Mouse (Mus musculus): ENCODE data around the gene Aff1. TPM values are rescaled to one million over a fixed set of nuclear protein-coding genes. Genes with fewer than 3 reads are reported as not detected.

Aff1 gene
- total RNA-seq, 2 experiments from 2014 or later = 41.7 to 55.7 TPM

DNA sequence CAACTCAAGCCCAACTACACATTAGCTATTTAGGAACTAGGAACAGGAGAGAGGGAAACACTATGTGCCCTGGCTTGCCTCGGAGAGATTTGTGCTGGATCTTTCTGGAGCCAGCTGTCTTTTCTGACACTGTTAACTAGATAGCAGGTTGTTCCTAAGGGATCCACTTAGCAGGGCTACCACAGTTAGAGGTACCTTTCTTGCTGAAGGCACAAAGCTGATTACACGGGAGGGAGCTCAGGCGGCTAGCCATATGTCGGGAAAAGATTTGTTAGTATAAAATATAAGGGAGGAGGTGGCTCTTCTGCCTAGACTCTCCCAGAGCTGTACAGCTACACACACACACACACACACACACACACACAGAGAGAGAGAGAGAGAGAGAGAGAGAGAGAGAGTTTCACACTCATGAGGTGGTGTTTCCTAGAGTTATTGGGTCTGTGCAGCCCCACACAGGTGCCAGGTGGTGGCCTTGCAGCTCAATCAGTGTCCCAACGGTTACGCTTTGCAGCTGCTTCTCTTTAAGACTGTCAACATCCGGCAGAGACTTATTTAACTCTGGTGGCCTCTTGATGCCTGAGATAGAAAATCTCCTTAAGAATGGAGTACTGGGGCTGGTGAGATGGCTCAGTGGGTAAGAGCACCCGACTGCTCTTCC, 34.2 kb downstream of the Aff1 start:
- DNase-seq = no peak

DNA sequence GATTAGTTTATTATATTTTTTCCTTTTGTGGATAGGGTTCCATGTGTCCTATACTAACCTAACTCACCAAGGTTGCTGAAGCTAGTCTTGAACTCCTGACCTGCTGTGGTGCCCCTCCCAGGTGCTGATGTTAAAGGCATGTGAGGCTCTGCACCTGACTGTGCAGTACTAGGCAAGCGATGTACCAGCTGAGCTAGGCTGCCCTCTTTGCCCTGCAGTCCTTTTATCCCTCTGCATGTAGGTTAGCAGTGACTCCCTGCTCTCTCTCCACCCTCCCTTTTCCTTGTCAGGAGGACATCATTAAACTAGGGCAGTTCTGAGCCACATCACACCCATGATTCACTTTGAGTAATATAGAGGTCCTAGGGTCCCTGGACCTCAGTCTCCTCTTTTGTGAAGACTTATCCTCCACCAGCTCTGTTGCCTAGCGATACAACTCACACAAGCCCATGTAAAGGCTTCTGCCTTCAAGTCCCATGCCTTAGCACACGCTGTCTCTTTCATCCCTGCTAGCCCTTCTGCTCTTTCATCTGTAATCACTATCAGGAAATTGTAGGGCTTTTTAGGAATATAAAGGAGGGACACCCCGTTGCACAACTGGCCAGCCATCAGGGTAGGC, 35.7 kb downstream of the Aff1 start:
- no peak for DNase-seq

DNA sequence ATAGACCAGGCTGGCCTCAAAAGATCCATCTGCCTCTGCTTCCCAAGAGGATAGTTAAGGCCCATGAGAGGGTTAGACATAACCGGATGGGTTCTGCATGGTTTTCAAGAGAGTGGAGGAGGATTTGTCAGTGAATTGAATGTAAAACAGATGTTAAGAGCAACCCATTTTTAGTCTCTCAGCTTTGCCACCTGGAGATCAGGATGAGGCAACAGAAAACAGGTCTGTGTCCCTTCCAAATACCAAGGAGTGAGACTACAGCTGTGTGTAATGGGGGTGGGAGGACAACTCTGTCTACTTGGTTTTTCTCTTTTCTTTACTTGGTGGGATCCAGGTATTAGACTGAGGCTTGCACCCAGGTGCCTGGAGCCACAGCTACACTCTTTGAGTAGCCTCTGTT, 37.1 kb downstream of the Aff1 start:
- DNase-seq = no peak

DNA sequence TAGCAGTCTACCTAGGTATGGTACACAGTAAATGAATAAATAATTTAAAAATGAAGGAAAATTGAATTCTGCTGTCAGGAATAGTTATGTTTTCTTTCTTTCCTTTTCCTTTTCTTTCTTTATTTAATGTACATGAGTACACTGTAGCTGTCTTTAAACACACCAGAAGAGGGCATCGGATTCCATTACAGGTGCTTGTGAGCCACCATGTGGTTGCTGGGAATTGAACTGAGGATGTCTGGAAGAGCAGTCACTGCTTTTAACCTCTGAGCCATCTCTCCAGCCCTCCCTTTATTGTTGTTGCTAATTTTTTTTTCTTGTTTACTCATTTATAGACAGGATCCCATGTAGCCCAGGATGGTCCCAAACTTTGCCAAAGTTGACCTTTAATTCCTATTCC, 38.0 kb downstream of the Aff1 start:
- no peak for DNase-seq

DNA sequence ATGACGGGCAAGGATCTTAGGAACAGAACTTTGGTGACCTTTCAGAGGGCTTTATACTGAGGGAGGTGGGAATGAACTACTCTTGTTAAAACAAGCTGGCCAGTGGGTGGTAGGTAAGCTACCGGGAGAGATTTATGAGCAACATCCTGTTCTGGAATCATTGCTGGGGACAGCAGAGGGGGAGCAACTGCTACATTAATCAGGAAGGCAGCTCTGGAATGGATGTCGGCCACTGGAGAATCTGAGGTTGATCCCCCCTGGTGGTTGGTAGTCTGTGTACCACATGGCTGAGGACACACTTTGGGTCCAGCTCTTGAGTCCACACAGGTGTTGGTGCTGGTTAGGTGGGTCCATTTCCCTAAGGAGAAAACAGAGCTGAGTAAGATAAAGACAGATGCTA, 38.6 kb downstream of the Aff1 start:
- no peak for DNase-seq

DNA sequence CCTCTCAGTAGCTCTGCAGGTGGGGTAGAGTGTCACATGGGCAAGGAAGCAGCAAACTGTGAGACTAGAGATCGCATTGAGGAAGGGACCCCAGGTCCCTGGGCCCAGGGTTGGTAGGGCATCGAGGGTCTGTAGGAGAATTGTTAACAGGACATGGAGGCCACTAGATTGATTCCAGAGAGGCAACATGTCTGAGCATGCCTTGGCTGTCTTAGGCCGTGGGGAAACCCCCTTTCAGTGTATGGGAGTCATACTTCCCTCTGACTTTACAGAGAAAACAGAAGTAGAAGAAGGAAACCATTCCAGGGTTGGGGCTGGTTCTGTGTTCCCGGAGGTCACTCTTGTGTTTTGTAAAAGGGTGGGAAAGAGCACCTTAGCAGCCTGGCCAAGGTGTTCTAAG, 40.4 kb downstream of the Aff1 start:
- no peak for DNase-seq

DNA sequence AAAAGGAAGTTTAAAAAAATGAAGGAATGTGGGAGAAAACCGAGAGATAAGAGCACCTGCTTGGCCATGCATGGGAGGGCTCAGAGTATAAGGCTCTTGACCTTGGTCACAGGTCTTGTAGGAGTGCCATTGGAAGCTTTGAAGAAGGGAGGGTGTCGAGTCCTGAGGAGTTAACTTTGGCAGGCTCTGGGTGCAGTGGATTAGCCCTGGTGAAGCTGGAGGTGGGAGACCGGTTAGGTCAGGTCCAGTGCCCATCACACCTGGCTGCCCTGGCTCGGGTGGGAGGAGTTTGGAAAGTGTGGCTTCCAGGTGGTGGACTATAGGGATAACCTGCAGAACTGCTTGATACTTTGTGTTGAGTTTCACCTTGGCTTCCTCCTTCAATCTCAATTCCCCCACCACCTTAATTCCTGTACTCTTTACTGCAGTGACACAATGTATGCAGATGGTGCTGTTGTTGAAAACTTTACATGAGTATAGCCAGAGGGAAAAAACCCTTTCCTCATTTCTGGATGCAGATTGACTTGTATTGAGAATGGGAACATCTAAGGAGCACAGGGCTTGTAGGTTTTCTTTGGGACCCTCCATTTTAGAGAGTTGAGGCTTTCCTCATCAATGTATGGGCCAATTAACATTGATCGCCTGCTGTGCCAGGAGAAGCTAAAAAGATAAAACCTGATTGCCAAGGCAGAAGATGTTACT, 43.4 kb downstream of the Aff1 start:
- DNase-seq = no peak

DNA sequence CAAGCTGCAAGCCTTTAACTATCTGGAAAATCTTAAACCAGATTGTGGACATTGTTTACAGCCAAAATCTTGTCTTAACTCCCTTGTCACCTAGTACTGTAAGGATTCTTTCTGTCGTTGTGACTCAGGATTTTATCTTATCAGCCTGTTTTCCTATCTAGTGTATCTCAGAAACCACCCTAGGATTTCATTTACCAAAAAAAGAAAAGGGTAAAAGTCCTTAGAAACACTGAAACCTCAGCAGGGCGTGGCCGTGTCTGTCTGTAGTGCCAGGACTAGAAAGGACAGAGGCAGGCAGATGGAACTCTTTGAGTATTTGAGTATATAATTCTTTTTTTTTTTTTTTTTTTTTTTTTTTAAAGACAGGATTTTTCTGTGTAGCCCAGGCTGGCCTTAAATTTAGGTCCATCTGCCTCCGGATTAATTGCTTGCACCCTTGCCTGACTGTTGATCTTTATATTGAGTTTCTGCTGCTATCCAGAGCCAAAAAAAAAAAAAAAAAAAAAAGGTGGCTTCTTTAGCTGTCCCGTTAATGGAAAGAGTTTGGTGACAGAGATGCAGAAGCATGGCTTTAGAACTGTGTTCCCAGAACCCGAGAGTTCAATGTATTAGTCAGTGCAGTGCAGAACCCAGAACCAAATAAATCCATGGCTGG, 44.5 kb downstream of the Aff1 start:
- no peak for DNase-seq

DNA sequence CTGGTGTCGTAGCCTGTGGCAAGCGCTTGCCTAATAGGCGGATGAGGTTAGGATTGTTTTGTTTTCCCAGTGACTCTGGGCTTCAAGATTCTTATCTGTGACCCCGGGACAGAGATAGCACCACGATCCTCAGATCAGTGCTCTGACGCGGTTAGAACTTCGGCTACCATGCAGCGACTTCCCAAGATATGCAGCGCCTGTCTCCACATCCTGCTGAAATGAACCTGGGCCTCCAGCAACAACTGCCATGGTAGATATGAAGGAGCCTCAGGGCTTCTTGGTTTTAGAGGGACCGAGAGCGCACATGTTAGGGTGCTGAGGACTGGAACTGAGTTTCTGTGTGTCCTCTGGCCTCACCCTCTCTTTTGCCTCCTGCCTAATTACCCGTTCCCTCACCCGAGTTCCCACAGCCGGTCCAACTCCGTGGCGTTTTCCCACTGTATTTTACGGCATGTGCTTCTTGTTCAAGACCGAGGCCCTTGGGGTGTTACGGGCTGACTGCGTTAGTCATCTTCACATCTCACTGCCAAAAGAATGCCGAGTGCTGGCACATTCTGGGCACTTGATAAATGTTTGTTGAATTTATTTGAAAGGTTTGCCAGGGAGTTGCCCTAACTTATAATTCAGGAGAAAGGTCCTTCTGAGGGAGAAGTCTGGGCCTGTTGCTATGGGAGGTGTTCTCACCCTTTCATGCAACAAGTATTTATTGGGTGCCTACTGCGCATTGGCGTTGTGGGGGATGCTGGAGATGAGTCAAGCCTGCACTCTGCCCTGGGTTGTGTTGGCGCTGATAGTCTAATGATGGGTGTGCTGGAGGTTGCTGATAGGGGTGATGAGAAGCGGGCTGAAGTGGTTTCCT, 45.3 kb downstream of the Aff1 start:
- DNase-seq = no peak

DNA sequence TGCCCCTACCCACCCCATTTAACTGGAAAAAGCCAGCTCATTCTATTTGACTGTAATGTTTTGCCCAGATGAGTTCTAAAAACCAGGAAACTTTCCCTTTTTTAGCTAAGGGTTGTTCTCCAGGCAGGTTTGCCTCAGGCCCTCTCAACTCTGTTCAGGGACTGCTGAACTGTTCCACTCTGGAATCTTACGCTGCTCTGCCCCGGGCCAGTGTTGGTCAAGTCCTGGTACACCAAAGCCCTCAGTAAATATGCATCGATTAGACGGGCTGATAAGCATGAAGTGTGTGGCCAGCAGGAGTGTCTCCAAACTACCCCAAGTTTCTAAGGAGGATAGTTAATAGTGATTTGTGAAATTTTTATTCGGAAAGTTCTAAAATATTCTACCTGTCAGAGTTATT, 46.3 kb downstream of the Aff1 start:
- no peak for DNase-seq

DNA sequence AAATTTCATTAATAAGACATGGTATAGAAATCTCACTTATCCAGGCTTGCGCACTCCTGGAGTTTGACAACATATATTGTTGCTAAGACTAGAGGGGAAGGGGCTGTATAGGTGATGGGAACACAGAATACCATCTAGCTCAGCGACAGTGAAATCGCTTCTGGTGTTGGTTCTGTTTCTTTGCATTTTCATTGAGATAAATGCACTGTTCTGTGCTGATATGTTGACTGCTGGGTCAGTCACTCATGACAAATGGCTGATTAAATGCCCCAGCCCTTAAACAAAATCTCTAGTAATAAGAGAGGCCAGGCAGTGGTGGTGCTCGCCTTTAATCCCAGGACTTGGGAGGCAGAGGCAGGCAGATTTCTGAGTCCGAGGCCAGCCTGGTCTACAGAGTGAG, 47.0 kb downstream of the Aff1 start:
- no peak for DNase-seq

DNA sequence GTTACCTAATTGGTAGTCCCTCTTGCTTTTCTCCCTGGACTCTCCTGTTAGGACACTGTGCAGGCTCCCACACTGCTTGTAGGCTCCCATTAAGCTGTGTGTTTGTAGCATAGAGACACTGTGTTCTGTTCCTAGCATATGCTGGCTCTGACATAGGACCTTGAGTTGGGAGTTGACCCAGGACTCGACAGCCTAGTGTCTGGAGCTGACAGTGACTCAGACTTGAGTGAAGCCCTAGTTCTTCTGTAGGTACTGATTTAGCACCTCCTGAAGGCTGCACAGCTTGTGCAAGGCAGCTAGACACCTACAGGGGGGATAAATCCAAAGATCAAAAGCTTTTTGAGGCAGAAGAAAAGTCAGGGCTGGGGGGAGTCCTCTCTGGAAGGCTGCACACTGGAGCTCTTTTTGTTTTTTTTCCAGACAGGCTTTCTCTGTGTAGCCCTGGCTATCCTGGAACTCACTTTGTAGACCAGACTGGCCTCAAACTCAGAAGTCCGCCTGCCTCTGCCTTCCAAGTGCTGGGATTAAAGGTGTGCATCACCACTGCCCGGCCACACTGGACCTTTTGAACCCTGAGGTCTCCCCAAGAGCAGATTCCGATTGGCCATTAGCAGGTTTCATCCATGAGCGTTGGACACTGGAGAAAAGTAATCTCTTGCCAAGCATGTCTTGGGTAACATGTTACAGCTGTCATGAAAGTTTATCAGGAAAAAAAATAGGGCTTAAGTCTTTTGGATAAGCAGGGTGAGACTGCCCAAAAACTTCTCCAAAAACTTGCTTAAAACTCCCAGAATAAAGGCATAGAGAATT, 48.1 kb downstream of the Aff1 start:
- peak; percentile 55 to 61 for DNase-seq

DNA sequence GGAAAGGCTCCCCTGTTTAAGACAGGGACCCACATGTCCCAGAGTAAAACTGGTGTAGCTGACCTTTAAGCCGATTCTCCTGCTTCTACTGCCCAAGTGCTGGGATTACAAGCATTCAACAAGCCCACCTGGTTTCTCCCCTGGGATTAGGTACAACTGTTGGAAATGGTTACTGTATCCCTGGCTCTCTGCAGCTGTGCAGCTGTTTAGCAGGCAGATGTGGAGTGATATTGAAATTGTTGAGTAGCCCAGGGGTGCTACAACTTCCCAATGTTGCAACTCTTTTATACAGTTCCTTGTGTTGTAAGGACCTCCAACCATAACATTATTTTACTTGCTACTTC, 48.7 kb downstream of the Aff1 start:
- DNase-seq = peak; percentile 53 to 56

DNA sequence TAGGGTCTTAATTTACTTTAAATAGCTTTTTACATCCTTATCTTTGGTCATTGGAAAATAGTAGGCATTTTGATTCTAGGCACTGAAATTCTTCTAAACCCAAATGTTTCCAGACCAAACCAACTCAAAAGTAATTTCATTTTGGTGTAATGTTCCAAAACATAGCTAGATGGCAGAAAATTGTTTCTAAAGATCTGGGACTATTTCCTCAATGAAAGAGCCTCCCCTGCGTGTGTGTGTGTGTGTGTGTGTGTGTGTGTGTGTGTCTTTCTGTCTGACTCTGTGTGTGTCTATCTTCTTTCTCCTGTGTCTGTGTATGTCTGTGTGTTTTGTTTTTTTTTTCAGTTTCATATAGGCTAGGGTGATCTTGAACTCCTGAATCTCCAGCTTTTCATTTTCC, 49.3 kb downstream of the Aff1 start:
- no peak for DNase-seq

DNA sequence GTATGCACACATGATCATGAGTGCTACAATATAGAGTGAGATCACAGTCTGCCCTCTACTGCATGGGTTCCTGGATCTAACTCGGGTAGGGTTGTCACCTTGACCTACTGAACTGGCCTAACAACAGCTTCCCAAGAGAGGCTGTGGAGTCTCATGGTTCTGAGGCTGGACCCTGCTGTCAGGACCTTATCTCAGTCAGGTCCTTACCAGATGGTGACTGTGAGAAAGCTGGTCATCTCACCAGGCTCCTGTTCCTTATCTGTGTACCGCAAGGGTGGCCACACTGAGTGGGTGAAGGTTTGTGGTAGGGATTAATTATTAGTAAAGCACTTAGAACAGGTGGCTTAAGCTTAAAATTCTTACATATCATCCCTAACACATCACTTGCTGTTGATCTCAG, 49.8 kb downstream of the Aff1 start:
- DNase-seq = no peak

DNA sequence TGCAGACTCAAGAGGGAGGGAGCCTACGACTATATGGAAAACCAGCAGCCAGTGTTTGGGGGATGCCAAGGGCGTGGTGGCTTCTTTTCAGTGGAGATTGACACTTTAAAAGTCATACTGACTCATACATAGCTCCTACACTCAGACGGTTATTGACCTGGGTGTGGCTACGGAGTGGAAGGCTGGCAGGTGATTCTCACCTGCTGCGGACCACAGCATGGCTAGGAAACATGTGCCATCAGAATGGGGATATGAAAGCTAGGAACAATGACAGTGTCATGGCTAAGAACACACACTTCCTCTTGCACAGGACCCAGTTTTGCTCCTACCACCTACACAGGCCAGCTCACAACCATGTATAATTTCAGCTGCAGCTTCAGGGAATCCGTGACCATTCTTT, 52.4 kb downstream of the Aff1 start:
- no peak for DNase-seq

DNA sequence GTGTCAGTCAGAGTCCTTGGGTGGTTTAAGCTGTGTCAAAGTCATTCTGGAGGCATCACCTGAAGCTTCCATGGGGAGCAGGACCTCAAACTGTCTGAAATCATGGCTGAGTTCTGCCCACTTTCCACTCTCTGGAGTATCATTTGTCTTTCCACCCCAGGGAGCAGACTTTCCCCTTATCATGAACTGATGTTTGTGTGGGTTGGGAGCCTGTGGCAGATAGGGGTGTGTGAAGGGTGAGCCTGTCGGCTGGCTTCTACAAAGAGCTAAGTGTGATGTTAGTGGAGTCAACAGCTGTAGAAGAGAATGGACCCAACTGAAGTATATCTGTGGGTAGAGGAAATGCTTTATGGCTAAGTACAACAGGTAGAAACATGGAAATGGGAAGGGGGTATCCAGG, 53.5 kb downstream of the Aff1 start:
- DNase-seq = no peak

DNA sequence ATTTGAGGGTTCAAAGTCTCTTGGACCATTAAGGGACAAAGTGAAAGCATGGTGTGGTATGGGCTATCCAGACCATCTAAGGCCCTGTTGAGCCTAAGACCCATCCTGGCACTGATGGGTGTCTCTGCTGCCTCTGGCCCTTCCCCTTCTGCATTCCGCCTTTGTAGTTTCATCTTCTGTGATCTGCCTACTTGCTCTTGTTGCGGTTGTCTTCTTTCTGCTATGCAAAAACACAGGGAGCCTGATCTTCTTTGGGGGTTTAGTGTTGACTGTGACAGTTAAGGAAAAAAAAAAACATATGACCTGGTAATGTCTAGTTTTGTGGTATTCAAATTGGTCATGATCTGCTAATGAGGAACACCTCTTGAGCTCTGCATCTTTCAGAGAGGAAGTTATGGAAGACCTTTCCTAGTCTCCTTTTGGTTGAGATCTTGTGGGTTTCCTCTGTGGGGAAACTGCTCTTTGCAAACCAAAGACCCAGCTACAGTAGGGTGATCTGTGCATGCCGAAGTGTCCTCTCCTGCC, 54.4 kb downstream of the Aff1 start:
- DNase-seq = no peak

DNA sequence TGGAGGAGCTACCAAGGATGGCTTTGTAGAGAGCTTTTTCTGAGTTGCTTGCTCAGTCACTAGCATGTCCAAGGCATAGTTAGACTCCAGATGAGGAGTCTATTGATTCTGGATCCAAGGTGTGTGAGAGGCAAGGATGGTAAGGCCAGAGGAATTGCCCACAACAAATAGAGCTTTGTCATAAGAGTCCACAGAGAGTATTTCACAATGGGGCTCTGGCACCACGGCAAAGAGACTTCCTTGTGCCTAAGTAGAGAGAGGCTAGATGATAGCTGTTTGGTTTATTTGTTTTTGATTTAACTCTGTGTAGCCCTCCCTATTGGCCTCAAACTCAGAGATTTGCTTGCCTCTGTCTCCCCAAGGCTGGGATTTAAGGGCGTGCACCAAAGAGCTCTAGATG, 54.9 kb downstream of the Aff1 start:
- DNase-seq = no peak

DNA sequence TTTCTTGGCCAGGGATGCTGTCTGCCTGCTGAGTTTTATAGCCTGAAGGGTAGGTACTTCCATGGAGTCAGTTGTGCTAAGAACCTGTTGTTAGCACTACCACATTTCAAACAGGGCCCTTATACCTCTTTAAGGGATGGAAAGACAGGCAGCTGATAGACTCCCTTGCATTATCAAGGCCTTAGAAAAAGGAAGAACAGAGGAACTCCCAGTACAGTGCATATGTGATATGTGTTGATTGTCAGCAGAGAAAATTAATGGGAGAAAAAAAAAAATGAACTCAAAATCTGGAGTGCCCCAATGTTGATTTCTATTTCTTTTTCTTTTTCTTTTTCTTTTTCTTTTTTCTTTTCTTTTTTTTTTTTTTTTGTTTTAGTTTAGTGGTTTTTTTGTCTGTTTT, 56.2 kb downstream of the Aff1 start:
- no peak for DNase-seq
